Mouse (Mus musculus): ENCODE measurements around the gene Ccdc120. TPM values are rescaled to one million over a fixed set of nuclear protein-coding genes. Genes with fewer than 3 reads are reported as not detected.

Gene Ccdc120
- polyA plus RNA-seq (2016; fragmentation: Nextera tagmentation; extraction: Ambion mirVana) = 18.7 and 22.9 TPM in 2 replicates

GRCm38 (mm10) chrX:7750432-7751116 is at the start of gene Ccdc120:
Gene Ccdc120, minus strand, starts transcription at chrX:7750905.
- H3K36me3 ChIP-seq = no peaks in the 10 kb centered on the region
- peak within 1 kb of the TSS; percentile 86 for H3K27ac ChIP-seq
- 16% methylated on average over 54 of the region's 56 CpGs for WGBS
- no peaks in the 10 kb centered on the region for H3K9me3 ChIP-seq
- H3K27me3 ChIP-seq (ENCODE audit: insufficient read depth, poor library complexity, severe bottlenecking) = no peaks in the 10 kb centered on the region
- H3K4me1 ChIP-seq (replicated peaks) = peaks cover 7% of the 10 kb centered on the region; the same call in 1 of the 2 replicates
- peak; percentile 77 for DNase-seq (ENCODE audit: low spot score)
- H3K4me3 ChIP-seq = peak within 1 kb of the TSS; percentile 69

- DNase-seq (ENCODE audit: low spot score) = no peak
- no peaks in the 10 kb centered on the region for H3K4me1 ChIP-seq (replicated peaks)
- H3K9me3 ChIP-seq = no peaks in the 10 kb centered on the region; the same call in 1 of the 2 replicates
- no peak overlapping the region for H3K27ac ChIP-seq
- no peak overlapping the region for H3K4me3 ChIP-seq
- H3K27me3 ChIP-seq (ENCODE audit: insufficient read depth, poor library complexity, severe bottlenecking) = no peaks in the 10 kb centered on the region
- WGBS = 83% methylated on average over 3 of the region's 3 CpGs
- peaks cover 37% of the 10 kb centered on the region for H3K36me3 ChIP-seq
Measured at GRCm38 (mm10) chrX:7797327-7797726, 46.6 kb upstream of the Ccdc120 start.

GRCm38 (mm10) chrX:7795016-7795415 is 44.3 kb upstream of the Ccdc120 start:
- H3K27ac ChIP-seq = no peak overlapping the region
- H3K36me3 ChIP-seq = peaks cover 16% of the 10 kb centered on the region
- WGBS = 33% methylated on average over 7 of the region's 7 CpGs
- H3K4me1 ChIP-seq (replicated peaks) = peaks cover 10% of the 10 kb centered on the region
- DNase-seq (ENCODE audit: low spot score) = peak; percentile 18
- H3K27me3 ChIP-seq (ENCODE audit: insufficient read depth, poor library complexity, severe bottlenecking) = no peaks in the 10 kb centered on the region
- no peak overlapping the region for H3K4me3 ChIP-seq
- H3K9me3 ChIP-seq = no peaks in the 10 kb centered on the region; the same call in 1 of the 2 replicates

- no peaks in the 10 kb centered on the region for H3K27me3 ChIP-seq (ENCODE audit: insufficient read depth, poor library complexity, severe bottlenecking)
- H3K4me1 ChIP-seq (replicated peaks) = peaks cover 10% of the 10 kb centered on the region
- WGBS = 48% methylated on average over 3 of the region's 3 CpGs
- peaks cover 6% of the 10 kb centered on the region for H3K36me3 ChIP-seq
- H3K4me3 ChIP-seq = no peak overlapping the region
- H3K9me3 ChIP-seq = no peaks in the 10 kb centered on the region
- H3K27ac ChIP-seq = no peak overlapping the region
- DNase-seq (ENCODE audit: low spot score) = no peak
Measured at GRCm38 (mm10) chrX:7793361-7793760, 42.7 kb upstream of the Ccdc120 start.

GRCm38 (mm10) chrX:7790309-7790708 is 39.6 kb upstream of the Ccdc120 start:
- Histone ChIP-seq H3K27ac (peak overlapping the region; percentile 85), H3K36me3 (peaks cover 6% of the 10 kb centered on the region), H3K4me3 (peak overlapping the region; percentile 54), H3K27me3 (ENCODE audit: insufficient read depth, poor library complexity, severe bottlenecking) (no peaks in the 10 kb centered on the region), H3K9me3 (no peaks in the 10 kb centered on the region), H3K4me1 (replicated peaks) (peaks cover 10% of the 10 kb centered on the region)
- 21% methylated on average over 5 of the region's 5 CpGs for whole genome bisulfite sequencing
- no peak for DNase-seq (ENCODE audit: low spot score)

GRCm38 (mm10) chrX:7789542-7790136 is 38.9 kb upstream of the Ccdc120 start, which contains the start of gene Gripap1:
Gene Gripap1, plus strand, starts transcription at chrX:7789765.
- H3K27ac ChIP-seq = peak within 1 kb of the TSS; percentile 85

GRCm38 (mm10) chrX:7782603-7783092 is 31.9 kb upstream of the Ccdc120 start:
- Histone ChIP-seq H3K27me3 (ENCODE audit: insufficient read depth, poor library complexity, severe bottlenecking) (no peaks in the 10 kb centered on the region), H3K4me1 (replicated peaks) (no peaks in the 10 kb centered on the region), H3K27ac (no peak overlapping the region), H3K36me3 (no peaks in the 10 kb centered on the region), H3K4me3 (no peak overlapping the region), H3K9me3 (no peaks in the 10 kb centered on the region)
- 85% methylated on average over 4 of the region's 4 CpGs for WGBS
- DNase-seq (ENCODE audit: low spot score) = no peak

More at GRCm38 (mm10) chrX:7789542-7790136, 38.9 kb upstream of the Ccdc120 start, which contains the start of gene Gripap1:
- WGBS = 13% methylated on average over 24 of the region's 24 CpGs
- H3K4me1 ChIP-seq (replicated peaks) = peaks cover 10% of the 10 kb centered on the region
- H3K27me3 ChIP-seq (ENCODE audit: insufficient read depth, poor library complexity, severe bottlenecking) = no peaks in the 10 kb centered on the region
- H3K36me3 ChIP-seq = peaks cover under 1% of the 10 kb centered on the region; the same call in 1 of the 2 replicates
- H3K9me3 ChIP-seq = no peaks in the 10 kb centered on the region
- DNase-seq (ENCODE audit: low spot score) = peak; percentile 62
- peak within 1 kb of the TSS; percentile 54 for H3K4me3 ChIP-seq

GRCm38 (mm10) chrX:7779294-7779693 is 28.6 kb upstream of the Ccdc120 start:
- 26% methylated on average over 3 of the region's 3 CpGs for WGBS
- Histone ChIP-seq H3K27me3 (ENCODE audit: insufficient read depth, poor library complexity, severe bottlenecking) (no peaks in the 10 kb centered on the region), H3K36me3 (0 out of 2 replicates have a peak, but pooled peaks cover 5% of the 10 kb centered on the region), H3K4me1 (replicated peaks) (no peaks in the 10 kb centered on the region), H3K9me3 (no peaks in the 10 kb centered on the region), H3K27ac (no peak overlapping the region), H3K4me3 (no peak overlapping the region)
- no peak for DNase-seq (ENCODE audit: low spot score)

GRCm38 (mm10) chrX:7778450-7779244 is 27.9 kb upstream of the Ccdc120 start:
- no peaks in the 10 kb centered on the region for H3K9me3 ChIP-seq
- H3K27ac ChIP-seq = no peak overlapping the region
- DNase-seq (ENCODE audit: low spot score) = no peak
- no peaks in the 10 kb centered on the region for H3K27me3 ChIP-seq (ENCODE audit: insufficient read depth, poor library complexity, severe bottlenecking)
- H3K4me3 ChIP-seq = no peak overlapping the region
- H3K4me1 ChIP-seq (replicated peaks) = no peaks in the 10 kb centered on the region
- WGBS = 81% methylated on average over 7 of the region's 7 CpGs
- H3K36me3 ChIP-seq = peaks cover 10% of the 10 kb centered on the region

- Histone ChIP-seq H3K36me3 (peaks cover 30% of the 10 kb centered on the region), H3K27ac (no peak overlapping the region), H3K27me3 (ENCODE audit: insufficient read depth, poor library complexity, severe bottlenecking) (no peaks in the 10 kb centered on the region), H3K9me3 (no peaks in the 10 kb centered on the region), H3K4me1 (replicated peaks) (no peaks in the 10 kb centered on the region), H3K4me3 (no peak overlapping the region)
- WGBS = 46% methylated on average over 8 of the region's 8 CpGs
- DNase-seq (ENCODE audit: low spot score) = peak; percentile 57
Measured at GRCm38 (mm10) chrX:7776329-7777082, 25.8 kb upstream of the Ccdc120 start.

- Histone ChIP-seq H3K27ac (no peak overlapping the region), H3K36me3 (peaks cover 37% of the 10 kb centered on the region), H3K4me1 (replicated peaks) (no peaks in the 10 kb centered on the region), H3K27me3 (ENCODE audit: insufficient read depth, poor library complexity, severe bottlenecking) (no peaks in the 10 kb centered on the region), H3K4me3 (no peak overlapping the region), H3K9me3 (no peaks in the 10 kb centered on the region)
- DNase-seq (ENCODE audit: low spot score) = no peak
- 82% methylated on average over 9 of the region's 9 CpGs for WGBS
Measured at GRCm38 (mm10) chrX:7775501-7776205, 24.9 kb upstream of the Ccdc120 start.

All from hindbrain, embryonic 10.5 days (tissue).